Mouse (Mus musculus): ENCODE results near the gene Cd81. TPM values are rescaled to one million over a fixed set of nuclear protein-coding genes. Genes with fewer than 3 reads are reported as not detected.

The Cd81 gene
- total and polyA plus RNA-seq, 2 experiments from 2014 or later, result 511 to 542 TPM

- Histone ChIP-seq H3K27ac (ENCODE audit: low read depth, low read length) (no peak overlapping the region), H3K9ac (replicated peaks; ENCODE audit: low read length, poor library complexity, severe bottlenecking) (no peak overlapping the region), H3K4me3 (ENCODE audit: low read depth, low read length) (no peak overlapping the region), H3K4me1 (ENCODE audit: insufficient read depth, low read length) (no peaks in the 10 kb centered on the region; the same call in 1 of the 2 replicates), H3K36me3 (ENCODE audit: insufficient read depth, low read length) (no peaks in the 10 kb centered on the region), H3K27me3 (ENCODE audit: insufficient read depth, low read length) (no peaks in the 10 kb centered on the region), H3K4me2 (ENCODE audit: low read depth, low read length, poor library complexity, severe bottlenecking) (no peak overlapping the region), H3K9me3 (ENCODE audit: low read length) (no peaks in the 10 kb centered on the region)
- TF ChIP-seq CTCF (IDR thresholded peaks at IDR 0.05), result no peak
- DNase-seq (ENCODE audit: low spot score) (no peak), ATAC-seq (ENCODE audit: low FRiP score) (no peak)
- 75% methylated on average over 4 of the region's 4 CpGs for WGBS
These were observed 35.4 kb upstream of the Cd81 start for GRCm38 (mm10) chr7:143017181-143017580.

- H3K4me2 ChIP-seq (ENCODE audit: low read depth, low read length, poor library complexity, severe bottlenecking), result no peak overlapping the region
- H3K27me3 ChIP-seq (ENCODE audit: insufficient read depth, low read length), result no peaks in the 10 kb centered on the region
- no peak overlapping the region for H3K27ac ChIP-seq (ENCODE audit: low read depth, low read length)
- peaks cover 3% of the 10 kb centered on the region; the same call in 1 of the 2 replicates for H3K36me3 ChIP-seq (ENCODE audit: insufficient read depth, low read length)
- no peaks in the 10 kb centered on the region for H3K9me3 ChIP-seq (ENCODE audit: low read length)
- no peak for ATAC-seq (ENCODE audit: low FRiP score)
- no peak for TF ChIP-seq CTCF (IDR thresholded peaks at IDR 0.05)
- H3K4me3 ChIP-seq (ENCODE audit: low read depth, low read length), result no peak overlapping the region
- DNase-seq (ENCODE audit: low spot score), result no peak
- H3K9ac ChIP-seq (replicated peaks; ENCODE audit: low read length, poor library complexity, severe bottlenecking), result no peak overlapping the region
- no peaks in the 10 kb centered on the region for H3K4me1 ChIP-seq (ENCODE audit: insufficient read depth, low read length)
These were observed 32.5 kb upstream of the Cd81 start for GRCm38 (mm10) chr7:143020040-143020439.

- WGBS, result 76% methylated on average over 3 of the region's 3 CpGs
These were observed 31.8 kb upstream of the Cd81 start for GRCm38 (mm10) chr7:143020764-143021163.

GRCm38 (mm10) chr7:143021356-143022164, 31.0 kb upstream of the Cd81 start:
- Histone ChIP-seq H3K27ac (ENCODE audit: low read depth, low read length) (no peak overlapping the region), H3K4me3 (ENCODE audit: low read depth, low read length) (no peak overlapping the region), H3K9ac (replicated peaks; ENCODE audit: low read length, poor library complexity, severe bottlenecking) (no peak overlapping the region), H3K27me3 (ENCODE audit: insufficient read depth, low read length) (no peaks in the 10 kb centered on the region), H3K4me1 (ENCODE audit: insufficient read depth, low read length) (no peaks in the 10 kb centered on the region), H3K9me3 (ENCODE audit: low read length) (no peaks in the 10 kb centered on the region), H3K4me2 (ENCODE audit: low read depth, low read length, poor library complexity, severe bottlenecking) (no peak overlapping the region), H3K36me3 (ENCODE audit: insufficient read depth, low read length) (peaks cover 8% of the 10 kb centered on the region; the same call in 1 of the 2 replicates)
- DNase-seq (ENCODE audit: low spot score) (no peak), ATAC-seq (ENCODE audit: low FRiP score) (no peak)
- 72% methylated on average over 5 of the region's 5 CpGs for WGBS
- TF ChIP-seq CTCF (IDR thresholded peaks at IDR 0.05), result no peak

More at GRCm38 (mm10) chr7:143020764-143021163, 31.8 kb upstream of the Cd81 start:
- Histone ChIP-seq H3K9ac (replicated peaks; ENCODE audit: low read length, poor library complexity, severe bottlenecking) (no peak overlapping the region), H3K4me3 (ENCODE audit: low read depth, low read length) (no peak overlapping the region), H3K4me2 (ENCODE audit: low read depth, low read length, poor library complexity, severe bottlenecking) (no peak overlapping the region), H3K27ac (ENCODE audit: low read depth, low read length) (no peak overlapping the region), H3K9me3 (ENCODE audit: low read length) (no peaks in the 10 kb centered on the region), H3K36me3 (ENCODE audit: insufficient read depth, low read length) (peaks cover 8% of the 10 kb centered on the region; the same call in 1 of the 2 replicates), H3K27me3 (ENCODE audit: insufficient read depth, low read length) (no peaks in the 10 kb centered on the region), H3K4me1 (ENCODE audit: insufficient read depth, low read length) (no peaks in the 10 kb centered on the region)
- ATAC-seq (ENCODE audit: low FRiP score) (no peak), DNase-seq (ENCODE audit: low spot score) (no peak)
- TF ChIP-seq CTCF (IDR thresholded peaks at IDR 0.05), result no peak

GRCm38 (mm10) chr7:143023499-143023898, 29.0 kb upstream of the Cd81 start:
- no peak overlapping the region for H3K4me3 ChIP-seq (ENCODE audit: low read depth, low read length)
- no peaks in the 10 kb centered on the region for H3K27me3 ChIP-seq (ENCODE audit: insufficient read depth, low read length)
- DNase-seq (ENCODE audit: low spot score), result no peak
- 92% methylated on average over 2 of the region's 2 CpGs for WGBS
- no peak overlapping the region for H3K4me2 ChIP-seq (ENCODE audit: low read depth, low read length, poor library complexity, severe bottlenecking)
- H3K4me1 ChIP-seq (ENCODE audit: insufficient read depth, low read length), result no peaks in the 10 kb centered on the region
- no peaks in the 10 kb centered on the region for H3K9me3 ChIP-seq (ENCODE audit: low read length)
- H3K9ac ChIP-seq (replicated peaks; ENCODE audit: low read length, poor library complexity, severe bottlenecking), result no peak overlapping the region
- peaks cover 15% of the 10 kb centered on the region; the same call in 1 of the 2 replicates for H3K36me3 ChIP-seq (ENCODE audit: insufficient read depth, low read length)
- no peak for ATAC-seq (ENCODE audit: low FRiP score)
- H3K27ac ChIP-seq (ENCODE audit: low read depth, low read length), result no peak overlapping the region
- no peak for TF ChIP-seq CTCF (IDR thresholded peaks at IDR 0.05)

GRCm38 (mm10) chr7:143024293-143024692, 28.2 kb upstream of the Cd81 start:
- DNase-seq (ENCODE audit: low spot score) (no peak), ATAC-seq (ENCODE audit: low FRiP score) (no peak)
- Histone ChIP-seq H3K9me3 (ENCODE audit: low read length) (no peaks in the 10 kb centered on the region), H3K4me2 (ENCODE audit: low read depth, low read length, poor library complexity, severe bottlenecking) (no peak overlapping the region), H3K27me3 (ENCODE audit: insufficient read depth, low read length) (no peaks in the 10 kb centered on the region), H3K4me3 (ENCODE audit: low read depth, low read length) (no peak overlapping the region), H3K36me3 (ENCODE audit: insufficient read depth, low read length) (peaks cover 15% of the 10 kb centered on the region; the same call in 1 of the 2 replicates), H3K4me1 (ENCODE audit: insufficient read depth, low read length) (no peaks in the 10 kb centered on the region), H3K27ac (ENCODE audit: low read depth, low read length) (no peak overlapping the region), H3K9ac (replicated peaks; ENCODE audit: low read length, poor library complexity, severe bottlenecking) (no peak overlapping the region)
- 97% methylated on average over 1 of the region's 1 CpGs for WGBS
- no peak for TF ChIP-seq CTCF (IDR thresholded peaks at IDR 0.05)

Data from midbrain, postnatal 0 days (tissue).